Mouse (Mus musculus) left cerebral cortex, postnatal 36 days (tissue): ENCODE data around the gene Mid1. TPM values are rescaled to one million over a fixed set of nuclear protein-coding genes. Genes with fewer than 3 reads are reported as not detected.

Experiments used
- DNase-seq, 2 experiments: peaks; one replicate each; pipeline ENCODE4 v3.0.0; 2021 to 2022; ENCODE audit warnings: low spot score in 2 of 2, mixed read lengths in 1 of 2
- intact Hi-C: fragments of 180-260 bp; cut with DNase I; formaldehyde crosslinking; loops from one replicate; pipeline ENCODE4 v1.15.1; 2025
- total RNA-seq, 2 experiments: library from RNA; stranded (reverse); gene quantifications; 2 replicates each; pipeline ENCODE4 v1.2.3; 2021

Mid1 gene
- total RNA-seq, 2 experiments from 2014 or later: 12.8 to 23.1 TPM

DNA sequence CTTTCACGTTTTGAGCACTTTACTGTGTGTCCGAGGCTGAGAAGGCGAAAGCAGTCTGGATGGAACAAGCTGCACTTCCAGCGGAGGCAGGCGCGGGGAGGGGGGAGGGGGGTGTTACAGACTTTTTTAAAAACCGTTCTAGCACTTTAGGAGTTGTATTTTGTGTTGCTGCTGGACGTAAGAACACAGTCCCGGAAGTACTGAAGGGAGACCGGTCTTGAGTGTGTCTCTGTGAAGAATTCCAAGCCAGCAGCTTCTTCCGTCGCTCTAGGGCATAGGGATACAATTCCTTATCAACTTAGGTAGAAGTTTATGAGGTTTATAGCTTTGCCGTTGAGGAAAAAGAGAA lies 195.3 kb downstream of the Mid1 start:
- DNase-seq: no peak
- intact Hi-C loops: loop anchor here (5.0 kb wide), 1 partner anchor 83 kb away; no protein-coding TSS in a partner anchor

DNA sequence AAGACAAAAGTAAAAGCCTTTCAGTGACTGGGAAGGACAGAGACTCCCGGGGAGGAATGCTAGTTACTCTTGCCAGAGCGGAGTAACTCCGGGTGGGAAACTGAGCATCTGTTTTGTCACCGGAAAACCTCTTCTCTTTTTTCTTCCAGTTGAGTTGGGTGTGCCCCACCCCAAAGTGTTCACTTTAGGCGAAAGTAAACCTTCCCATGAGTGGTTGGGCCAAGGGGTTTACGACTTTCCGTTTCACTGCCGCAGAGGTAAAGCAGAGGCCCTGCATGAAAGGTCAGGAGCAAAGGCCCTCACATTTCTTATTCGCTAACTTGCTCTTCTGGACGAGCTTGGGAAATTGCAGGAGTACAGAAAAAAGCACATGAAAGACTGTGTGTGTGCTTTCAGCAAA lies 195.8 kb downstream of the Mid1 start:
- DNase-seq: no peak
- intact Hi-C loops: loop anchor here (5.0 kb wide), 1 partner anchor 84 kb away; no protein-coding TSS in a partner anchor

DNA sequence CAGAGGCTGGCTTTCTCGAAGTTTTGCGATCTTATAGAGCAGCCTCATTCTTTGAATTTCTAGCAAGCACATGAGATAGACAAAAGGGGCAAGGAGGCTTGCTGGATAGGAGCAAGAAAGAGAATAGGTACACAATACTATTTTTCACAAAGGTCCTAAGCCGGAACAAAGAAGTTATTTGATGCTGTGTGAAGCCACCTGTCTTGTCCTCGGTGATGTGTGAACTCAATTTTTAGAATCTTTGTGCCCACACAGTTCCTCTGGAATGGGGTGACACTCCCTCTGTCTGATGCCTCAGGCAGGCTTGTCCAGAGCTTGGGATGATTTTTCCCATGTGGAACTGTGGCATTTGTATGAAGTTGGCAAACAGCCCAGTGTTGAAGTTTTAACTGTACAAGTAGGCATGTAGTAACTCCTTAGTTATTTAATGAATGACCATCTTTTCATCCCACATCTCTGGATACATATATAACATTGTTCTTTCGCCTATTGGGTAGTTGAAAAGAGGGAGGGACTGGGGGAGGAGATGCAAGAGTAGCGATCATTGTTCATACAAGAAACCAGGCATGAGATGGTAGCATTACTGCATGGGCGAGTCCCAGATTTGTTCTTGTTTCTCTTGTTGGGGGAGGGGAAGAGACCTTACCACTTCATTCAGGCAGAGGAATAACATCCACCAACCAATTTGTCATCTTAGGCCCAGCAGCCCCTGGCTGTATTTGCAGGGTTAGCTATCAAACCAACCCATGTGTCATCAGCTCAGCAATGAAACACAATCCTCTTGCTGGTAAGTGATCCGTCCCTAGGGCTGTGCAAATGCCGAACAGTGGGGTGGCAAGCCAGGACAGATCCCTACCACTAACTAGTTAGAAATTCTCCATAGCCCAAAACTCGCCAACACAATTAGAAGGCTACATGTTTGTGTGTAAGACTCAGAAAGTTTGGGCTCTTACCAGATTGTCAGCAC lies 196.5 kb downstream of the Mid1 start:
- DNase-seq: no peak
- intact Hi-C loops: loop anchor here (5.0 kb wide), 1 partner anchor 84 kb away; no protein-coding TSS in a partner anchor

DNA sequence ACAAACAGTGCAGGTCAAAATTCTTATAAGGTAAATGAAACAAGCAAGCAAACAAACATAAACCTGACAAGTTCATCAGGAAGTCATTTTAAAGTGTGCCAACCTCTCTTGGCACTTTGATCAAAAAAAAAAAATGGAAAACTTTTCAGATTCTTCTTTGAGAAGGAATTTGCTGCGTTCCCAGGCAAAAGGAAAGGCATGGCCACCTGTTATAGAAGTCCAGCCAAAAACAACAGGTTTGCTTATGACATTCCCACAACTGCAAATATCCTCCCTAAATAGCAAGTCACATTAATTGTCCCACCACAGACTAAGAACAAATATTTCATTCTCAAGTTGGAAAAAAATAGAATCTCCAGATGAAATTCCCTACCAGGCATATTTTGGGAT lies 197.2 kb downstream of the Mid1 start:
- DNase-seq: no peak
- intact Hi-C loops: loop anchor here (5.0 kb wide), 1 partner anchor 85 kb away; no protein-coding TSS in a partner anchor

DNA sequence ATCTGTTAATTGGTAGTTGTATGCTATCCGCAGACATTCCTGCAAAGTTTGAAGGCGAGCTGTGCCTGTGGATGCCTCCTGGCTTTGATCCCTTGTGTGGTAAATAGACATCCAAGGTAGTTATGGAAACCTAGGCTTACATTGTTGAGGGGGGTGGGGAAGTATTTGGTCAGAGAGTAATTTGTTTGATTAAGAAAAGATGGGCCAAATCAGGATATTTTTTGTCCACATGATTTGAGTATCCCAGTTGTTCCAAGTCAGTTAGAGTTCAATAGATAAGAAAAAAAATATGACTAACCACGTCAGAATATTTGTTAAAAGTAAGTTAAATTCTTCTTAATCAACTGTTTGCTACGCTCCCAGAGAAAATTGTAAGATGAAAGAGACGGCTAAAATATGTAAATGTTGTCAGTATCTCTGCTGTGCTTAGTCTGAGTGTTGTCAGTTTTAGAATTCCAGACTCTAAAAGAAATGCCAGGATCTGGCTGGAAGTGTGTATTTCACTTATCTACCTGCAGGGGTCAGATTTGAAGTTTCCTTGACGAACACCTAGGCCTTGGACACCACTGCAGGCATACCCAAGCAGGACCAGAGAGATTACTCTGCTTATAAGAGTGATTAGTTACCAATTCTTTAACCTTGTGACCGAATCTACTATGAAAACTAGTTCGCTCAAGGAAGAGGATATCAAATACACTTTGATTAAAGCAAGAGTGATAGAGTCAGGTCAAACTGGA lies 198.7 kb downstream of the Mid1 start:
- intact Hi-C loops: loop anchor here (5.0 kb wide), 1 partner anchor 86 kb away; no protein-coding TSS in a partner anchor
- no peak for DNase-seq

DNA sequence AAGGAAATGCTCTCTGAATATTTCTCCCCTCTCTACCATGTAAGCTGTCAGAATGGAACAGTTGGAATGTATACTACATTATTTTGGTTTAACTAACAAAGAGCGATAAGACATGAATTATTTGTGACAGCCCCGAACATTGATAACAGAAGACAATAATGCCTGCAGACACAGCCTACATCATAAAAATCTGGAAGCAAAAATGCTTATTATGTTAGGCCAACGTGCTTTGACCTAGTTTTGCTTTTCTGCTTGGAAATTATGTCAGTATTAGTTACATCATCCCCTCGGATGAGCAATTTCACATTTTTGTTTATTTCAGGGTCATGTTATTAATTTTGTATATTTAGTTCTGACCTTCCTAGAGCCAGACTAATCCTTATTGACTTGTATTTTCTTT lies 205.5 kb downstream of the Mid1 start:
- no peak for DNase-seq
- intact Hi-C loops: no loop called here

DNA sequence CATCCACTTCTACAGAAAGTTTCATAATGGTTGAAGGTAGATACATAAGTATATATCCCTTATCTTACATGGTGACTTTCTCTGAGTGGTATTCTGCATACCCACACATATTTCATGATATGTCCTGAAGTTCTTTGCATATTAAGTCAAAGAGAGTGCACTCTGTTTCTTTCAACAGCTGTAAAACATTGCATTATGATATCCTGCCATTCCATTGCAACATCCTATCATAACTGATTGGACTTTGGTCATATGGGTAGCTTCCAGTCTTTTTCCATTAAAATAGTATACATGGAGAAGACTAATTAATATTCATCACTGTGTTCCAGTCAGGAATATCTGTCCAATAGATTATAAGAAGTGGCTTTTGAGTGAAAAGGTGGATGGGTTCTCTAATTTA lies 207.1 kb downstream of the Mid1 start:
- intact Hi-C loops: no loop called here

DNA sequence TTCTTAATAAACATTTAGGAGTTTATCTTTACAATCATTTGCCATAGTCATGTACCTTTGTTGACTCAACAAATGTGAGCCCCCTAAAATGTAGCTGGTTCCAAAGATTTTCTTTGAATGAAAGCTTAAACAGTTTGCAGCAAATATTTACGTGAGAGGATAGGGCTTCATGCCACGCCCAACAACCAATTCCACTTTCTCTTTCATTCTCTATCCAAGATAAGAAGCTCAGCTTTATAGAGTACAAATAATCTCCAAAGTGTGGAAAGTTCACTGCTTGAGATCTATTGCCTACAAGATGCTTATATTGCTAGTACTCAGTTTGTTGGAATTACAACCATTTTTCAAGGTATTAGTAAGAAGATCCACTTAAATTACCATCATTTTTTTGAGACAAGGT lies 207.6 kb downstream of the Mid1 start:
- no peak for DNase-seq
- intact Hi-C loops: no loop called here

More for the DNA sequence above, 207.1 kb downstream of the Mid1 start:
- DNase-seq: no peak

DNA sequence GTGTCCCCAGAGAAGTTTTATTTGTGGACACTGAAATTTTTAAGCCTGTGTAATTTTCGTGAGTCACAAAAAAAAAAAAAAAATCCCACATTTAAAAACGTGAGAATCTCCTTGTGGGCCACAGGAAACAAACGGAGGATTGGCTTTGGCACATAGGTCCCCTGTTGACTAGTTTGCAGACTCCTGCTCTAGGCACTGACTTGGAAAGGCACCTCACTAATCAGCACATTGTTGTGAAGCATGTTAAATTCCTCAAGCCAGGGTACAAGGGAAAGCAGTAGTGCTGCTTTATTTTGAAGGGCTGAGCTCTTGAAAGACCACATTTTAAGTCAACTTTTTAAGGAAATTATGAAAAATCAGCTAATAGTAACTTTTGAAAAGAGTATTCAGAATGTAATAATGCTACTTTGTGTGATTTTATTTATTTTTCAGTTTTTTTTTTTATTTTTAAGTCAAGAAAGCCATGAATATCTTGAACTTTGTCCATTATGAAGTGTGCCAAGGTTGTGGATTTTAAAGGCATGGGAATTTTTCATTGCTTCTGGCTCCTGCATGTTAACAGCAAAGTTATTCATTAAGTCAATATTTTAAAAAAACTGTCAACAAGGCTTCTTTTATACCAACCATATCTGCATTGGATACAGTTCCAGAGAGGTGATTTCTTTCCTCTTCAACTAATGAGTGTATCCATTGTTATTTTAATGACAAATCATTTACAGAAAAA lies 214.4 kb downstream of the Mid1 start:
- DNase-seq: no peak
- intact Hi-C loops: no loop called here

DNA sequence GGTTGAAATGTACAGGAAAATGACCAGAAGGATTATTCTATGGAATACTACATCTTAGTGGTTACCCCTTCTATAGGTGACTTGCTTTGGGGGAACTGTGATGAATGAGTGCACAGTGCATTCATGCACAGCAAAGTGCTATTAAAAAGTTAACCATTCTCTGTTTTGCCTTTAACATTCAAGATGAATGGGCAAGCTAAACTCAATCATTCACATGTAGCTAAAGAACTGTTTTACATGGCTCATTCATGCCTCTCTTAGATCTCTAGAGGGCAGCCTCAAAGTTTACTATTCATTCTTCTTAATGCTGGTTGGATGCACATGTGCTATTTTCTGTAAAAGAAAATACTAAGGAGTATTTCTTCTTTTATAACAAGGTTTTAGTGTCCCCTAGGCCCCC lies 217.9 kb downstream of the Mid1 start:
- DNase-seq: no peak

DNA sequence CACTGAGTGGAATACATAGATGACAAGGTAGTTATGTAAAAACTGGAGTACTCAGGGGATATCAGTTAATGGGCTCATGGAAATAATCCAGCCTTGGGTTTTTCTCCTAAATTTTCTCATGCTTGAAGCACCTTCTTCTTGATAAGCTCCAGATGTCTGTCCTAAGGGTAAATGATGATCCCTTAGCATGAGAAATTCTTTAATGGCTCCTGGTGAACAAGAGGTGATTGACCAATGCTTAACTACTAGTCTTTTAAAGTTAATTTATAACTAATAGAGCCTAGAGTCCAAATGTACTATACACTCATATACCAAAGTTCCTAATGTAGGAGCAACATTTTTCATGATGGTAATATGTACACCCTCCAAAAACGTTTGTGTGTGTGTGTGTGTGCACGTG lies 218.7 kb downstream of the Mid1 start:
- no peak for DNase-seq
- intact Hi-C loops: no loop called here

More for the DNA sequence above, 217.9 kb downstream of the Mid1 start:
- intact Hi-C loops: no loop called here

DNA sequence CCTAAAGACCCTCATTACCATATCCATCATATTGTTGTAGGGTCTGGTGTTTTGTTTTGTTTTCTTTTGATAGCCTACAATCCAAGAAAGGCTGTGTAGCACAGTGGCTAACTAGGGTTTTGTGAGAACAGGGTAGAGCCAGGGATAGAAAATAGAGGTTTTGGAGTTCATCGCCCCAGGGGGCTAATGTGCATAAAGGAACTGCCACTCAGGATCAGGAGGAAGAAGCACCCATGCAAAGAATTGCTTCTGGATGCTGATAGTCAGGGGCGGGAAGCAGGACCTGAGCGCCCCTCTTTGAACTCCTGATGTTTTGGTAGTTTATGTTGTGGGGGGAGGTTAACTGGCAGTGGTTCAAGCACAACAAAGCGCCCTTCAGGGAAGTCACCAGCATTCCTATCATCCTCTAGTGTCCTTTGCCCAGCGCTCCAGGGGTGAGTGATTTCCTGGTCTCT lies 221.1 kb downstream of the Mid1 start:
- no peak for DNase-seq
- intact Hi-C loops: loop anchor here (1.0 kb wide), 1 partner anchor 21 kb away; no protein-coding TSS in a partner anchor

DNA sequence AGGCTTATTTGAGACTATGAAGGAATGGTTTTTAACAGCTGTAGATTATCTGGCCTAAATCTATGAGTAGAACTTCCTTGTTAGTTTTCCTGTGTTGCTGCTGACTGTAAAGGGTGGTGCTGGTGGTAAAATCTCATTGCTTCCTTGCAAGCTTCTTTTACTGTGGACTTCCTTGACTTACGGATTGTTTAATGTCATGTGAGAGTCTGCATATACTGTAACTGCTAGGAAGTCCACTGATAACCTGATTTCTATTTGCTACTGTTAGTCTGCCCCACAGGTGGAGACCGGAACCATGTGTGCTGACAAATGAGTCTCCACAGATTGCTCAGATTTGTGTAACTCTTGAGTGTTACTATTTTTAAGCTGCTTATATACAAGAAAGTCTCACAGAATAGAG lies 224.9 kb downstream of the Mid1 start:
- no peak for DNase-seq
- intact Hi-C loops: no loop called here

DNA sequence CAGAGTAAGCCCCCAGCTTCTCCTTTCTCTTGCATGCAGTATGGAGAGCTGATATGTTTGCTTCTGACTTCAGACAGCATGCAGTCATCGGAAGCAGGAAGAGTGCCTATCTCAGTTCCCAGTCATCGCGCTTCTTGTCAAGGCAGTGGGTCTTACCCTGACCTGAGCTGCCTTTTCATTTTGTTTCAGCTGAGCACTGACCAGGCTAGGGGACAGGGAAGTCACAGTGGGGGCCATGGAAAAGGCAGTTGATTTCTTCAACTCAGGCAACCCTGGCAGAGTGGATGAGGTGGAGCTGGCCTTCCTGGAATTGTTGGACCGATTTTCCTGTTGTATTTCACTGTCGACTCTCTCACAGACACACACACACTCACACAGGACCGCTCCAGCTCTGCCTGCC lies 230.7 kb downstream of the Mid1 start:
- no peak for DNase-seq
- intact Hi-C loops: no loop called here

DNA sequence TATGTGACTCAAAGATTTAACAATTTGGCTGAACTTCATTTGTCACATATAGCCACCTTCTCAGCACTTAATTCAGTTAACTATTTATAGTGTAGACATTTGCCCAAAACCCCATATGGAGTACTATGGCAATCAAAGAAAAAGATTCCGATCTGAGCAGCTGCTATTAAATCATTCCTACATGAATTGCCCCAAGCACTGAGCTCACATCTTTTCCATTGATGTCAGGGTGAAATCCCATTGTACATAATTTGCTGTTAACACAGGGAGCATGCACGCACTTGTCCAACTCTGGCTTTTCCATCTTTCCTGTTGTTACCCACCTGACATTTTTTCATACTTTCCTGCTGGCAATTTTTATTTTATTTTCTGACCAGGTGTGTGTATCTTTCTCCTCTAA lies 237.5 kb downstream of the Mid1 start:
- intact Hi-C loops: no loop called here
- no peak for DNase-seq

DNA sequence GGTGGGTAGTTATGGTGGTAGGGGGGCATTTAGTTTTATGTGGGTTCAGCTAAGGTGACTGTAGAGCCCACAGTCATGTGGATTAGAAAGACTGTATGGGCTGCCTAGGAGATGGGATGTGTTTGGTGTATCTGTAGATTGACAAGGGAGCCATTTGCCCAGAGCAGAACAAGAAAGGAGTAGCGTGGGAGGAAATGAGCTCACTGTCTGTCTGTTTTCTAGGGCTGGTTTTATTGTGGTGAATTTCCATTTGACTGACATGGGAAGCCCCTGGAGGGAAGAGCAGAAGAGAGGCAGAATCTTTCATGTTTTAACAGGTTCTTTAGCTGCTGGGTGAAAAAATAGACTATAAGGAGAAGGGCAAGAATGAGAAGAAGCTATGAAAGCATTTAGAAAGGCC lies 238.4 kb downstream of the Mid1 start:
- intact Hi-C loops: no loop called here
- DNase-seq: no peak

DNA sequence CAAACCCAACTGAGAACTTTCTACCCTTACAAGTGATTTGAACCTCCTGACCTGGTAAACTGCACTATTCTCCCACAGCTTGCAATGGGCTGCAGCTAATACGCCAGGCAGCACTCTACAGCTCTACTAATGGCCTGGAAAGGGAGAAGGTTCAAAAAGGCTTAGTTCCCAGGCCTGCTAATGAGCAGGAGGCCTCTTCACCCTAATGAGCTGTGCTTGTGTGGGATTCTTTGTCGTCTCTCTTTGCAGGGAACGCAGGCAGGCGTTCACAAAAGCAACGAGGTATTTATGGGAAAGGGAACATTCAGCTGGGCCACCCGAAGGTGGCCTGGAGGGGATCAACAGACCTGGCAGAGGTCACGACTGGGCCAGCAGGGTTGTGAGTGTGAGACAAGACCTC lies 240.6 kb downstream of the Mid1 start:
- intact Hi-C loops: no loop called here
- no peak for DNase-seq

DNA sequence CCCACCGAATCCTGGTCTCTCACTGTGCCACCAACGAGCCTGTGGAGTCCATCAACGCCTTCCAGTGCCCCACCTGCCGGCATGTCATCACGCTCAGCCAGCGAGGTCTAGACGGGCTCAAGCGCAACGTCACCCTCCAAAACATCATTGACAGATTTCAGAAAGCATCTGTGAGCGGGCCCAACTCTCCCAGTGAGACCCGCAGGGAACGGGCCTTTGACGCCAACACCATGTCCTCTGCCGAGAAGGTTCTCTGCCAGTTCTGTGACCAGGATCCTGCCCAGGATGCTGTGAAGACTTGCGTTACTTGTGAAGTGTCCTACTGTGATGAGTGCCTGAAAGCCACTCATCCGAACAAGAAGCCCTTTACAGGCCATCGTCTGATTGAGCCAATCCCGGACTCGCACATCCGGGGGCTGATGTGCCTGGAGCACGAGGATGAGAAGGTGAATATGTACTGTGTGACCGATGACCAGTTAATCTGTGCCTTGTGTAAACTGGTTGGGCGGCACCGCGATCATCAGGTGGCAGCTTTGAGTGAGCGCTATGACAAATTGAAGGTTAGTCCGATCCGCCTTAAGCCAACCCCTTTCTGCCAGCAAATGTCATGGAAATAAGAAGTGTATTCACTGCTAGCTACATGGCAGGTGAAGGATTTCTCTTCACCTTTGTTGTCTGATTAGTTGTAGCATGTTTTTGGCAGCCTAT lies 242.3 kb downstream of the Mid1 start:
- intact Hi-C loops: loop anchor here (1.0 kb wide), 1 partner anchor 21 kb away; no protein-coding TSS in a partner anchor
- no peak for DNase-seq

DNA sequence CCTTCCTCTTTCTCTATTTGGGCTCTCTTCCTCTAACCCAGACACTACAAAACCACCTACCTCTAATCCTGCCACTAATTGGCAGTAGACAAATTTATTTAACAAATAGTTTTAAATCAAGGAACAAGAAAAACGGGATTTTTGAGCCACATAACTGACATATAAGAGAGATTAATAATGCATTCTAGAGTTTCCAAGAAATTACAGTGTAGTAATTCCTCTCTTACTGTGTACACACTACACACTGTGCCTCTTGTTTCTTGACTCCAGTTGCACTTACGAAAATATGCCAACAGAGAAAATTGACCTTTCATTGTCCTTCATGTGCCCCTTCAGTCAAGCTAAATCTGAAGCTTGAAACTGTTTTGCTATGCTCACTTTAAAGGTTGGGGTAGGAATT lies 245.9 kb downstream of the Mid1 start:
- DNase-seq: no peak
- intact Hi-C loops: loop anchor here (1.0 kb wide), 1 partner anchor 35 kb away; no protein-coding TSS in a partner anchor
